Comparison of ENCODE assay signal across 26 mouse cellular contexts in genomic region chr14:75676316-75676715, GRCm38 (mm10). TPM values are rescaled to one million over a fixed set of nuclear protein-coding genes. Genes with fewer than 3 reads are reported as not detected.
DNase-seq lines count a peak whose midpoint lies in the region; ATAC-seq lines count a peak whose summit lies in the region.
"Had no signal": no experiment of that assay in that cellular context is flagged by ENCODE, and none has a peak within 500 bp of the region (broad histone marks: within the 10 kb centered on the region; RNA-seq: fewer than 3 reads in every experiment).

No protein-coding gene starts in this region.

- no peak overlapping the region for H3K4me2 ChIP-seq in hindbrain, embryonic 14.5 days (replicated peaks)
- H3K4me2 ChIP-seq in hindbrain, embryonic 12.5 days (replicated peaks) = no peak overlapping the region
- no peak overlapping the region for H3K4me2 ChIP-seq in midbrain, embryonic 14.5 days (ENCODE audit: low read length)
- no peak overlapping the region for H3K4me2 ChIP-seq in midbrain, embryonic 15.5 days
- H3K4me2 ChIP-seq: embryonic facial prominence, embryonic 13.5 days; forebrain, embryonic 13.5 days had no signal

- WGBS in hindbrain, embryonic 14.5 days = 43% methylated on average over 6 of the region's 6 CpGs
- 60% methylated on average over 6 of the region's 6 CpGs for WGBS in hindbrain, embryonic 12.5 days
- 42% methylated on average over 6 of the region's 6 CpGs for whole genome bisulfite sequencing in midbrain, embryonic 14.5 days
- 43% methylated on average over 6 of the region's 6 CpGs for WGBS in midbrain, embryonic 15.5 days

- no peak overlapping the region for H3K4me3 ChIP-seq in hindbrain, embryonic 14.5 days (replicated peaks; ENCODE audit: low read length)
- H3K4me3 ChIP-seq in hindbrain, embryonic 12.5 days = no peak overlapping the region
- no peak overlapping the region for H3K4me3 ChIP-seq in midbrain, embryonic 14.5 days (replicated peaks; ENCODE audit: low read depth, low read length)
- no peak overlapping the region for H3K4me3 ChIP-seq in midbrain, embryonic 15.5 days
- H3K4me3 ChIP-seq: embryonic facial prominence, embryonic 13.5 days; forebrain, embryonic 13.5 days; heart, embryonic 10.5 days had no signal

- H3K27ac ChIP-seq in hindbrain, embryonic 14.5 days = no peak overlapping the region
- no peak overlapping the region for H3K27ac ChIP-seq in hindbrain, embryonic 12.5 days
- H3K27ac ChIP-seq in midbrain, embryonic 14.5 days (replicated peaks; ENCODE audit: low read depth, low read length) = no peak overlapping the region
- no peak overlapping the region for H3K27ac ChIP-seq in midbrain, embryonic 15.5 days
- H3K27ac ChIP-seq: embryonic facial prominence, embryonic 13.5 days; forebrain, embryonic 13.5 days; heart, embryonic 10.5 days had no signal

- no peaks in the 10 kb centered on the region for H3K36me3 ChIP-seq in hindbrain, embryonic 14.5 days (replicated peaks; ENCODE audit: control insufficient read depth, insufficient read depth)
- no peaks in the 10 kb centered on the region for H3K36me3 ChIP-seq in hindbrain, embryonic 12.5 days
- no peaks in the 10 kb centered on the region for H3K36me3 ChIP-seq in midbrain, embryonic 14.5 days (ENCODE audit: control insufficient read depth, insufficient read depth, low read length)
- no peaks in the 10 kb centered on the region for H3K36me3 ChIP-seq in midbrain, embryonic 15.5 days (replicated peaks)
- H3K36me3 ChIP-seq: embryonic facial prominence, embryonic 13.5 days; G1E; heart, embryonic 10.5 days had no signal

- H3K9ac ChIP-seq in hindbrain, embryonic 14.5 days = no peak overlapping the region
- no peak overlapping the region for H3K9ac ChIP-seq in hindbrain, embryonic 12.5 days
- no peak overlapping the region for H3K9ac ChIP-seq in midbrain, embryonic 14.5 days (replicated peaks; ENCODE audit: low read length)
- no peak overlapping the region for H3K9ac ChIP-seq in midbrain, embryonic 15.5 days
- H3K9ac ChIP-seq: embryonic facial prominence, embryonic 13.5 days; forebrain, embryonic 13.5 days had no signal

- peak; percentile 25 to 28 for DNase-seq in cerebellum, postnatal 10 days
- no peak for DNase-seq in cerebellum, adult 11 months
- peak; percentile 37 for DNase-seq in hindbrain, embryonic 14.5 days (ENCODE audit: low spot score)
- peak; percentile 67 for DNase-seq in midbrain, embryonic 14.5 days
- DNase-seq in adrenal gland, adult 18-20 months (ENCODE audit: low spot score in 2 of 2) = no peak
- DNase-seq: adrenal gland, postnatal 14 days; B cell, adult 2 months; cerebellum, adult 2 months; embryo, embryonic 11 days; gastrocnemius, postnatal 36 days; heart, adult 11 months; kidney, adult 11 months had no signal

- no peak for ATAC-seq in hindbrain, embryonic 14.5 days (ENCODE audit: low FRiP score)
- ATAC-seq in hindbrain, embryonic 12.5 days (ENCODE audit: low FRiP score) = no peak
- ATAC-seq in midbrain, embryonic 14.5 days (ENCODE audit: low FRiP score, low TSS enrichment) = no peak
- no peak for ATAC-seq in midbrain, embryonic 15.5 days (replicated peaks)
- ATAC-seq: CD4-positive, CD25-positive, alpha-beta regulatory T cell, adult 4 months; forebrain, embryonic 13.5 days; hindbrain, embryonic 16.5 days had no signal

- no peaks in the 10 kb centered on the region for H3K9me3 ChIP-seq in hindbrain, embryonic 14.5 days (ENCODE audit: control insufficient read depth, low read length)
- H3K9me3 ChIP-seq in hindbrain, embryonic 12.5 days (replicated peaks) = no peaks in the 10 kb centered on the region
- H3K9me3 ChIP-seq in midbrain, embryonic 14.5 days (ENCODE audit: control insufficient read depth, low read length) = no peaks in the 10 kb centered on the region
- no peaks in the 10 kb centered on the region for H3K9me3 ChIP-seq in midbrain, embryonic 15.5 days
- H3K9me3 ChIP-seq: embryonic facial prominence, embryonic 13.5 days; forebrain, embryonic 13.5 days; G1E; heart, embryonic 10.5 days had no signal

- no peaks in the 10 kb centered on the region for H3K4me1 ChIP-seq in hindbrain, embryonic 14.5 days (replicated peaks; ENCODE audit: control insufficient read depth, insufficient read depth, low read length)
- peaks cover 2% of the 10 kb centered on the region; the same call in 1 of the 2 replicates for H3K4me1 ChIP-seq in hindbrain, embryonic 12.5 days
- H3K4me1 ChIP-seq in midbrain, embryonic 14.5 days (ENCODE audit: control insufficient read depth, insufficient read depth, low read length) = no peaks in the 10 kb centered on the region
- H3K4me1 ChIP-seq in midbrain, embryonic 15.5 days = no peaks in the 10 kb centered on the region
- H3K4me1 ChIP-seq: embryonic facial prominence, embryonic 13.5 days; forebrain, embryonic 13.5 days; heart, embryonic 10.5 days had no signal

- H3K27me3 ChIP-seq in hindbrain, embryonic 14.5 days (ENCODE audit: control insufficient read depth, insufficient read depth, low read length) = no peaks in the 10 kb centered on the region
- no peaks in the 10 kb centered on the region for H3K27me3 ChIP-seq in hindbrain, embryonic 12.5 days
- H3K27me3 ChIP-seq in midbrain, embryonic 14.5 days (ENCODE audit: control insufficient read depth, insufficient read depth, low read length) = no peaks in the 10 kb centered on the region
- no peaks in the 10 kb centered on the region for H3K27me3 ChIP-seq in midbrain, embryonic 15.5 days (replicated peaks)
- H3K27me3 ChIP-seq: embryonic facial prominence, embryonic 13.5 days; forebrain, embryonic 13.5 days had no signal

RNA-seq across cellular contexts. Expression of gene Erich6b, which starts 34.3 kb away (rescaled TPM):
- not detected in 2 replicates for polyA plus RNA-seq in hindbrain, embryonic 14.5 days (2014; fragmentation: Nextera tagmentation; extraction: Ambion mirVana)
- not detected in 2 replicates for polyA plus RNA-seq in hindbrain, embryonic 12.5 days (2016; fragmentation: Nextera tagmentation; extraction: Ambion mirVana)
- not detected in 2 replicates for polyA plus RNA-seq in midbrain, embryonic 14.5 days (2014; fragmentation: Nextera tagmentation; extraction: Ambion mirVana)
- polyA plus RNA-seq in midbrain, embryonic 15.5 days (2015; fragmentation: Nextera tagmentation; extraction: Ambion mirVana) = not detected in 2 replicates
- not detected for total RNA-seq in adrenal gland, adult 18-20 months (2021)
- total RNA-seq: adrenal gland, postnatal 14 days; common myeloid progenitor, adult 5-6 weeks; G1E; gastrocnemius, adult 8-10 months; gastrocnemius, postnatal 36 days; heart, postnatal 10 days; hematopoietic stem cell, adult 5-6 weeks had no signal
- polyA plus RNA-seq: CD4-positive, CD25-positive, alpha-beta regulatory T cell, adult 4 months; cerebellum, adult 2 months; embryonic facial prominence, embryonic 13.5 days; forebrain, embryonic 13.5 days; G1E; heart, embryonic 10.5 days; heart, embryonic 14.5 days; hindbrain, embryonic 16.5 days; intestine, embryonic 14.5 days had no signal

Comparison
In these comparisons a context has a peak if more than half of its experiments do, and no peak if none do; other contexts are left out.
1. DNase-seq: peak in cerebellum, postnatal 10 days (2 of 2), hindbrain, embryonic 14.5 days (single experiment) and midbrain, embryonic 14.5 days (single experiment); none in cerebellum, adult 11 months (single experiment) and adrenal gland, adult 18-20 months (0 of 2).